Mouse (Mus musculus): ENCODE measurements around the gene Git1. TPM values are rescaled to one million over a fixed set of nuclear protein-coding genes. Genes with fewer than 3 reads are reported as not detected.

The Git1 gene
- polyA plus RNA-seq, 1 experiment from 2014 or later, result 1.4 TPM

GRCm38 (mm10) chr11:77483043-77483442, 10.3 kb upstream of the Git1 start:
- no peak for ATAC-seq (ENCODE audit: insufficient read depth)
- no peak overlapping the region for H3K4me2 ChIP-seq
- no peak overlapping the region for H3K27ac ChIP-seq (replicated peaks)
- 51% methylated on average over 3 of the region's 3 CpGs for WGBS (ENCODE audit: insufficient replicate concordance)
- no peak overlapping the region for H3K4me3 ChIP-seq (replicated peaks)
- peaks cover 7% of the 10 kb centered on the region; the same call in 1 of the 2 replicates for H3K4me1 ChIP-seq (replicated peaks)
- H3K9ac ChIP-seq, result no peak overlapping the region
- no peaks in the 10 kb centered on the region for H3K9me3 ChIP-seq (replicated peaks)
- H3K36me3 ChIP-seq (replicated peaks), result no peaks in the 10 kb centered on the region
- peaks cover 15% of the 10 kb centered on the region for H3K27me3 ChIP-seq

- WGBS (ENCODE audit: insufficient replicate concordance), result 36% methylated on average over 11 of the region's 11 CpGs
- Histone ChIP-seq H3K4me2 (no peak overlapping the region), H3K36me3 (replicated peaks) (no peaks in the 10 kb centered on the region), H3K9ac (no peak overlapping the region), H3K4me1 (replicated peaks) (peaks cover 7% of the 10 kb centered on the region; the same call in 1 of the 2 replicates), H3K4me3 (replicated peaks) (no peak overlapping the region), H3K9me3 (replicated peaks) (no peaks in the 10 kb centered on the region), H3K27me3 (peaks cover 22% of the 10 kb centered on the region), H3K27ac (replicated peaks) (no peak overlapping the region)
- ATAC-seq (ENCODE audit: insufficient read depth), result no peak
These were observed 9.7 kb upstream of the Git1 start for GRCm38 (mm10) chr11:77483510-77484255.

GRCm38 (mm10) chr11:77485229-77485628, 8.1 kb upstream of the Git1 start:
- 68% methylated on average over 6 of the region's 6 CpGs for WGBS (ENCODE audit: insufficient replicate concordance)
- Histone ChIP-seq H3K9me3 (replicated peaks) (no peaks in the 10 kb centered on the region), H3K4me3 (replicated peaks) (no peak overlapping the region), H3K27ac (replicated peaks) (no peak overlapping the region), H3K27me3 (peaks cover 37% of the 10 kb centered on the region), H3K4me1 (replicated peaks) (peaks cover 21% of the 10 kb centered on the region), H3K9ac (no peak overlapping the region), H3K36me3 (replicated peaks) (no peaks in the 10 kb centered on the region), H3K4me2 (no peak overlapping the region)
- no peak for ATAC-seq (ENCODE audit: insufficient read depth)

- Histone ChIP-seq H3K27me3 (peaks cover 53% of the 10 kb centered on the region), H3K4me1 (replicated peaks) (peaks cover 37% of the 10 kb centered on the region), H3K4me2 (no peak overlapping the region), H3K36me3 (replicated peaks) (no peaks in the 10 kb centered on the region), H3K4me3 (replicated peaks) (no peak overlapping the region), H3K9me3 (replicated peaks) (no peaks in the 10 kb centered on the region), H3K27ac (replicated peaks) (no peak overlapping the region), H3K9ac (no peak overlapping the region)
- WGBS (ENCODE audit: insufficient replicate concordance), result 72% methylated on average over 5 of the region's 5 CpGs
- ATAC-seq (ENCODE audit: insufficient read depth), result no peak
These were observed 6.6 kb upstream of the Git1 start for GRCm38 (mm10) chr11:77486798-77487197.

GRCm38 (mm10) chr11:77488771-77489581, 4.4 kb upstream of the Git1 start:
- no peaks in the 10 kb centered on the region for H3K9me3 ChIP-seq (replicated peaks)
- H3K9ac ChIP-seq, result peak overlapping the region; percentile 55
- H3K4me3 ChIP-seq (replicated peaks), result peak overlapping the region; percentile 69
- H3K27me3 ChIP-seq, result peaks cover 58% of the 10 kb centered on the region
- H3K27ac ChIP-seq (replicated peaks), result no peak overlapping the region
- H3K4me1 ChIP-seq (replicated peaks), result peaks cover 47% of the 10 kb centered on the region
- peak overlapping the region; percentile 96 for H3K4me2 ChIP-seq
- WGBS (ENCODE audit: insufficient replicate concordance), result 4% methylated on average over 55 of the region's 55 CpGs
- no peak for ATAC-seq (ENCODE audit: insufficient read depth)
- no peaks in the 10 kb centered on the region for H3K36me3 ChIP-seq (replicated peaks)

- Histone ChIP-seq H3K4me2 (peak within 1 kb of the TSS; percentile 96), H3K9ac (peak within 1 kb of the TSS; percentile 55), H3K36me3 (replicated peaks) (no peaks in the 10 kb centered on the region), H3K4me1 (replicated peaks) (peaks cover 54% of the 10 kb centered on the region), H3K4me3 (replicated peaks) (peak within 1 kb of the TSS; percentile 69), H3K27ac (replicated peaks) (no peak within 1 kb of the TSS), H3K27me3 (peaks cover 58% of the 10 kb centered on the region), H3K9me3 (replicated peaks) (no peaks in the 10 kb centered on the region)
- no peak for ATAC-seq (ENCODE audit: insufficient read depth)
- under 1% methylated on average over 62 of the region's 87 CpGs for WGBS (ENCODE audit: insufficient replicate concordance)
These were observed 3.6 kb upstream of the Git1 start, which contains the start of gene Ankrd13b for GRCm38 (mm10) chr11:77489591-77490235. Ankrd13b (minus strand) TSS chr11:77489678.

- peak overlapping the region; percentile 55; the same call in 1 of the 2 replicates for H3K9ac ChIP-seq
- H3K36me3 ChIP-seq (replicated peaks), result no peaks in the 10 kb centered on the region
- no peak overlapping the region for H3K27ac ChIP-seq (replicated peaks)
- no peak for ATAC-seq (ENCODE audit: insufficient read depth)
- no peak overlapping the region for H3K4me3 ChIP-seq (replicated peaks)
- H3K9me3 ChIP-seq (replicated peaks), result no peaks in the 10 kb centered on the region
- peaks cover 58% of the 10 kb centered on the region for H3K27me3 ChIP-seq
- H3K4me1 ChIP-seq (replicated peaks), result peaks cover 61% of the 10 kb centered on the region
- no peak overlapping the region; the same call in 1 of the 2 replicates for H3K4me2 ChIP-seq
- 55% methylated on average over 6 of the region's 6 CpGs for WGBS (ENCODE audit: insufficient replicate concordance)
These were observed 2.9 kb upstream of the Git1 start for GRCm38 (mm10) chr11:77490451-77490850.

GRCm38 (mm10) chr11:77491123-77491501, 2.2 kb upstream of the Git1 start:
- Histone ChIP-seq H3K4me3 (replicated peaks) (peak overlapping the region; percentile 80), H3K4me1 (replicated peaks) (peaks cover 68% of the 10 kb centered on the region), H3K9ac (no peak overlapping the region), H3K36me3 (replicated peaks) (no peaks in the 10 kb centered on the region), H3K4me2 (peak overlapping the region; percentile 93), H3K27me3 (peaks cover 58% of the 10 kb centered on the region), H3K27ac (replicated peaks) (0 out of 2 replicates have a peak overlapping the region, but pooled peaks have one; percentile 41), H3K9me3 (replicated peaks) (no peaks in the 10 kb centered on the region)
- WGBS (ENCODE audit: insufficient replicate concordance), result under 1% methylated on average over 13 of the region's 13 CpGs
- ATAC-seq (ENCODE audit: insufficient read depth), result peak; percentile 17; the same call in 1 of the 2 replicates

GRCm38 (mm10) chr11:77491502-77492291, 1.7 kb upstream of the Git1 start:
- H3K27me3 ChIP-seq, result peaks cover 56% of the 10 kb centered on the region
- ATAC-seq (ENCODE audit: insufficient read depth), result 0 out of 2 replicates have a peak, but pooled peaks have one; percentile 6
- under 1% methylated on average over 23 of the region's 23 CpGs for WGBS (ENCODE audit: insufficient replicate concordance)
- H3K4me2 ChIP-seq, result peak overlapping the region; percentile 93
- H3K4me1 ChIP-seq (replicated peaks), result peaks cover 72% of the 10 kb centered on the region
- 0 out of 2 replicates have a peak overlapping the region, but pooled peaks have one; percentile 41 for H3K27ac ChIP-seq (replicated peaks)
- H3K9ac ChIP-seq, result peak overlapping the region; percentile 50
- H3K9me3 ChIP-seq (replicated peaks), result no peaks in the 10 kb centered on the region
- no peaks in the 10 kb centered on the region for H3K36me3 ChIP-seq (replicated peaks)
- H3K4me3 ChIP-seq (replicated peaks), result peak overlapping the region; percentile 80

- no peak for ATAC-seq (ENCODE audit: insufficient read depth)
- H3K4me1 ChIP-seq (replicated peaks), result peaks cover 79% of the 10 kb centered on the region
These were observed 971 bp upstream of the Git1 start for GRCm38 (mm10) chr11:77492311-77492871.

More at GRCm38 (mm10) chr11:77492311-77492871, 971 bp upstream of the Git1 start:
- Histone ChIP-seq H3K27me3 (peaks cover 49% of the 10 kb centered on the region), H3K4me3 (replicated peaks) (peak overlapping the region; percentile 80), H3K9me3 (replicated peaks) (no peaks in the 10 kb centered on the region), H3K4me2 (peak overlapping the region; percentile 93), H3K9ac (peak overlapping the region; percentile 75), H3K36me3 (replicated peaks) (no peaks in the 10 kb centered on the region), H3K27ac (replicated peaks) (peak overlapping the region; percentile 63)
- WGBS (ENCODE audit: insufficient replicate concordance), result under 1% methylated on average over 13 of the region's 18 CpGs
